Mouse (Mus musculus) left cerebral cortex, postnatal 25 days (tissue): ENCODE measurements around the gene Ccdc57. TPM values are rescaled to one million over a fixed set of nuclear protein-coding genes. Genes with fewer than 3 reads are reported as not detected.

Experiments
- DNase-seq, 2 experiments: peaks; one replicate each; pipeline ENCODE4 v3.0.0; 2022; ENCODE audit warnings: low spot score in 2 of 2, mixed read lengths in 1 of 2
- intact Hi-C: fragments of 180-260 bp; cut with DNase I; formaldehyde crosslinking; loops from one replicate; pipeline ENCODE4 v1.15.1; 2025
- total RNA-seq, 2 experiments: library from RNA; stranded (reverse); gene quantifications; 2 replicates each; pipeline ENCODE4 v1.2.3; 2021

Gene Ccdc57
- total RNA-seq, 2 experiments from 2014 or later = 6.7 to 8.0 TPM

GRCm38 (mm10) chr11:120955701-120956100 lies 23.0 kb upstream of the Ccdc57 start:
- DNase-seq = no peak
- intact Hi-C loops = no loop called here

- intact Hi-C loops = no loop called here
- no peak for DNase-seq
Measured at GRCm38 (mm10) chr11:120954936-120955335, 22.3 kb upstream of the Ccdc57 start.

GRCm38 (mm10) chr11:120951731-120952730 lies 19.4 kb upstream of the Ccdc57 start:
- intact Hi-C loops = no loop called here

GRCm38 (mm10) chr11:120951237-120951636 lies 18.6 kb upstream of the Ccdc57 start:
- intact Hi-C loops = no loop called here
- no peak for DNase-seq

More at GRCm38 (mm10) chr11:120951731-120952730, 19.4 kb upstream of the Ccdc57 start:
- no peak for DNase-seq

GRCm38 (mm10) chr11:120950281-120951202 lies 17.9 kb upstream of the Ccdc57 start:
- intact Hi-C loops = no loop called here
- DNase-seq = peak; percentile 50 to 84

GRCm38 (mm10) chr11:120949863-120950262 lies 17.2 kb upstream of the Ccdc57 start:
- DNase-seq = no peak
- intact Hi-C loops = no loop called here

- intact Hi-C loops = no loop called here
- no peak for DNase-seq
Measured at GRCm38 (mm10) chr11:120948861-120949851, 16.5 kb upstream of the Ccdc57 start.

GRCm38 (mm10) chr11:120948328-120948727 lies 15.7 kb upstream of the Ccdc57 start, which contains the start of gene Slc16a3:
Gene Slc16a3 (plus strand): TSS chr11:120948480.
- intact Hi-C loops = no loop called here
- no peak for DNase-seq

GRCm38 (mm10) chr11:120945926-120946325 lies 13.3 kb upstream of the Ccdc57 start:
- DNase-seq = no peak
- intact Hi-C loops = no loop called here

GRCm38 (mm10) chr11:120945266-120945665 lies 12.6 kb upstream of the Ccdc57 start:
- intact Hi-C loops = no loop called here
- no peak for DNase-seq

GRCm38 (mm10) chr11:120940959-120941358 lies 8.3 kb upstream of the Ccdc57 start:
- no peak for DNase-seq
- intact Hi-C loops = no loop called here

- no peak for DNase-seq
- intact Hi-C loops = no loop called here
Measured at GRCm38 (mm10) chr11:120939712-120940341, 7.2 kb upstream of the Ccdc57 start.

- intact Hi-C loops = no loop called here
- DNase-seq = no peak
Measured at GRCm38 (mm10) chr11:120938795-120939194, 6.1 kb upstream of the Ccdc57 start.

GRCm38 (mm10) chr11:120937976-120938375 lies 5.3 kb upstream of the Ccdc57 start:
- intact Hi-C loops = no loop called here

GRCm38 (mm10) chr11:120931479-120931878 lies 1.2 kb downstream of the Ccdc57 start:
- intact Hi-C loops = no loop called here
- DNase-seq = no peak

More at GRCm38 (mm10) chr11:120937976-120938375, 5.3 kb upstream of the Ccdc57 start:
- no peak for DNase-seq

GRCm38 (mm10) chr11:120928468-120928867 lies 4.2 kb downstream of the Ccdc57 start:
- intact Hi-C loops = no loop called here
- DNase-seq = no peak

GRCm38 (mm10) chr11:120922528-120922927 lies 10.1 kb downstream of the Ccdc57 start:
- intact Hi-C loops = no loop called here
- DNase-seq = no peak

GRCm38 (mm10) chr11:120917756-120918155 lies 14.9 kb downstream of the Ccdc57 start:
- no peak for DNase-seq
- intact Hi-C loops = no loop called here
